Mouse (Mus musculus): ENCODE results near the gene Zbtb11. TPM values are rescaled to one million over a fixed set of nuclear protein-coding genes. Genes with fewer than 3 reads are reported as not detected.

Zbtb11 gene
- polyA plus RNA-seq, 1 experiment from 2014 or later: 15.3 TPM

DNA sequence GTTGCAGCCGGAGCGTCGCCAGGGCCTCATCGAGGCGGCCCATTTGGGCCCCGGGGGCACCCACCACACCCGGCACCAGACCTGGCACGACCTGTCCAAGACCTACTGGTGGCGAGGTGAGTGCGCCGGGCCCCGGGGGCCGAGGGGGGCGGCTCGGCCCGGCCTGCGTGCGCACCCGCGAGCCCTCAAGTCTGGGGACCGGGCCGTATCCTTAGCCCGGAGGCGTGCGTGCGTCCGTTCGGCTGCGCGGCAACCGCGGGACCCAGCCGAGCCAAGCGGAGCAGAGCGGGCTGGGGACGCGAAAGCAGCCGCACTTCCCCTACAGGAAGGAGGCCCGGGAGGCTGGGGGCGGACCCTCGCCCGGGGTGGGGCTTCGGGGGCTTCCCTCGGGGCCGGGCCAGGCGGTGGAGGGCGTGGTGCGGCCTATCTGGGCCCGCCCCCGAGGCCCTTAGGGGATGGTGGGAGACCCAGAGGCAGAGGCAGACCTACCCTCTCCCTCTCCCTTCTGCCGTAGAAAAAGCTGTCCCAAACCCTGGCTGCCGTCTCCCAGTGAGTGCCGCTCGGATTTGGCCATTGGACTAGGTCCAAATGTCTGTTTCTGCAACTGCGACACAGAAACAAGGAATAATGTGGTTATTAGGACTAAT lies 696 bp downstream of the Zbtb11 start:
- H3K36me3 ChIP-seq (ENCODE audit: control insufficient read depth, insufficient read depth, low read length): peaks cover 11% of the 10 kb centered on the region
- H3K4me3 ChIP-seq (ENCODE audit: low read depth, low read length): peak overlapping the region; percentile 98
- peak; percentile 90 for DNase-seq (ENCODE audit: low spot score)
- WGBS: under 1% methylated on average over 41 of the region's 55 CpGs
- no peaks in the 10 kb centered on the region for H3K27me3 ChIP-seq (ENCODE audit: control insufficient read depth, insufficient read depth, low read length)
- H3K9me3 ChIP-seq (ENCODE audit: control insufficient read depth, low read length): no peaks in the 10 kb centered on the region
- H3K4me2 ChIP-seq (ENCODE audit: low read depth): peak overlapping the region; percentile 64
- H3K4me1 ChIP-seq (ENCODE audit: control insufficient read depth, insufficient read depth, low read length): peaks cover 9% of the 10 kb centered on the region
- ATAC-seq (ENCODE audit: insufficient read depth, low FRiP score, low TSS enrichment): peak; percentile 73
- peak overlapping the region; percentile 70 for H3K27ac ChIP-seq (ENCODE audit: low read depth, low read length)
- H3K9ac ChIP-seq (ENCODE audit: low read length): peak overlapping the region; percentile 79

DNA sequence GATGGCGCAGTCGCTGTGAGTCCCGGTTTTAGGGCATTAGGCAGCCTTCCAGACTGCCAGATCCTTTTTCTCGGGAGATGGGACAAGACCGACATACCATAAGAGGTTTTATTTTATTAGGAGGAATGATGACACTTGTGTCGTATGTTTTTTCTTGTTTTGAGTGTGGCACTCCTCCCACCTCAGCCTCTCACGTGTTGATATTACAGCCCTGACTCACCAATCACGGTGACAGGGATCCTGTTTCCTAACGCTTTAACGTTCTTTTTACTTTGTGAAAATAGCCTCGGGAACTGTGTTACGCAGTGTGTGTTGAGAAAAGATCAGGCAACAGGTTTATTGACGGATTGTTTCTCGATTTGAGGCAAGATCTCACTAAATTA lies 1.2 kb downstream of the Zbtb11 start:
- ATAC-seq (ENCODE audit: insufficient read depth, low FRiP score, low TSS enrichment): no peak
- WGBS: 12% methylated on average over 14 of the region's 14 CpGs
- no peak overlapping the region for H3K27ac ChIP-seq (ENCODE audit: low read depth, low read length)

DNA sequence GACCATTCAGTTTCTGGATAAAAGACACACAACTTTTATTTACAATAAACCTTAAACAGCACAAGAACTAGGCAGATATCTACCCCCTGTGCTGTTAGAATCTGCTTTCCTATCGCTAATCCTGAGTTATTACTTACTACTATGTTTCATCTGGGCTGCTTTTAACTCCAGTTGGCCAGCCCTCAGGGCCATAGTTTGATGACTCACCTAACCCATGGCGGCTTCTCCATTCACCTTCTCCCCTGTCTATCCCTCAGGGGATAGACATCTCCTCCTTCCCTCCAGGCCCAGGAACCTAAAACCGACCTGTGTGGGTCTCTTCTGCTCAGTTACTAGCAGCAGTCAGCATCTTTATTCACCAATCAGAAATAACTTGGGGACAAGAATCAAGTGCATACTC lies 12.3 kb downstream of the Zbtb11 start:
- Histone ChIP-seq H3K36me3 (ENCODE audit: control insufficient read depth, insufficient read depth, low read length) (no peaks in the 10 kb centered on the region), H3K4me1 (ENCODE audit: control insufficient read depth, insufficient read depth, low read length) (no peaks in the 10 kb centered on the region), H3K9ac (ENCODE audit: low read length) (no peak overlapping the region), H3K9me3 (ENCODE audit: control insufficient read depth, low read length) (no peaks in the 10 kb centered on the region), H3K27ac (ENCODE audit: low read depth, low read length) (no peak overlapping the region), H3K4me3 (ENCODE audit: low read depth, low read length) (no peak overlapping the region), H3K4me2 (ENCODE audit: low read depth) (no peak overlapping the region), H3K27me3 (ENCODE audit: control insufficient read depth, insufficient read depth, low read length) (no peaks in the 10 kb centered on the region)
- 93% methylated on average over 3 of the region's 3 CpGs for WGBS
- no peak for ATAC-seq (ENCODE audit: insufficient read depth, low FRiP score, low TSS enrichment)
- no peak for DNase-seq (ENCODE audit: low spot score)

More for the DNA sequence above, 1.2 kb downstream of the Zbtb11 start:
- no peak for DNase-seq (ENCODE audit: low spot score)
- Histone ChIP-seq H3K4me3 (ENCODE audit: low read depth, low read length) (peak overlapping the region; percentile 98), H3K9me3 (ENCODE audit: control insufficient read depth, low read length) (no peaks in the 10 kb centered on the region), H3K27me3 (ENCODE audit: control insufficient read depth, insufficient read depth, low read length) (no peaks in the 10 kb centered on the region), H3K4me2 (ENCODE audit: low read depth) (peak overlapping the region; percentile 64), H3K36me3 (ENCODE audit: control insufficient read depth, insufficient read depth, low read length) (peaks cover 11% of the 10 kb centered on the region), H3K9ac (ENCODE audit: low read length) (peak overlapping the region; percentile 79), H3K4me1 (ENCODE audit: control insufficient read depth, insufficient read depth, low read length) (peaks cover 9% of the 10 kb centered on the region)

DNA sequence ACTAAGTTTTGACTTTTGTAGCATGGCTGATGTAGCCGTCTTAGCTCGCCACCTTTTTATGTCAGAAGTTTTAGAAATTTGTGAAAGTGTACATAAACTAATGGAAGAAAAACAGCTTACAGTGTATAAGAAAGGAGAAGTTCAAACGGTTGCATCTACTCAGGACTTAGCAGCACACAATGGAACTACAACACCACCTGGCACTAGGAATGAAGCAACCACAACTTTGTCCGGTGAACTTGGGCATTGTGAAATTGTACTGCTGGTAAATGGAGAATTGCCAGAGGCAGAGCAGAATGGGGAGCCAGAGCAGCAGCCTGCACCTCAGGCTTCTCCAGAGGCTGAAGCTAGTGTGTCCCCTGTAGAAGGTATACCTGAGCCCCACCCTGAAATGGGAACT lies 16.6 kb downstream of the Zbtb11 start:
- H3K9ac ChIP-seq (ENCODE audit: low read length): no peak overlapping the region
- H3K36me3 ChIP-seq (ENCODE audit: control insufficient read depth, insufficient read depth, low read length): peaks cover 2% of the 10 kb centered on the region
- no peak overlapping the region for H3K4me3 ChIP-seq (ENCODE audit: low read depth, low read length)
- H3K9me3 ChIP-seq (ENCODE audit: control insufficient read depth, low read length): no peaks in the 10 kb centered on the region
- H3K27me3 ChIP-seq (ENCODE audit: control insufficient read depth, insufficient read depth, low read length): no peaks in the 10 kb centered on the region
- H3K4me1 ChIP-seq (ENCODE audit: control insufficient read depth, insufficient read depth, low read length): no peaks in the 10 kb centered on the region
- no peak overlapping the region for H3K4me2 ChIP-seq (ENCODE audit: low read depth)
- no peak overlapping the region for H3K27ac ChIP-seq (ENCODE audit: low read depth, low read length)
- DNase-seq (ENCODE audit: low spot score) (no peak), ATAC-seq (ENCODE audit: insufficient read depth, low FRiP score, low TSS enrichment) (no peak)
- 89% methylated on average over 4 of the region's 4 CpGs for WGBS

DNA sequence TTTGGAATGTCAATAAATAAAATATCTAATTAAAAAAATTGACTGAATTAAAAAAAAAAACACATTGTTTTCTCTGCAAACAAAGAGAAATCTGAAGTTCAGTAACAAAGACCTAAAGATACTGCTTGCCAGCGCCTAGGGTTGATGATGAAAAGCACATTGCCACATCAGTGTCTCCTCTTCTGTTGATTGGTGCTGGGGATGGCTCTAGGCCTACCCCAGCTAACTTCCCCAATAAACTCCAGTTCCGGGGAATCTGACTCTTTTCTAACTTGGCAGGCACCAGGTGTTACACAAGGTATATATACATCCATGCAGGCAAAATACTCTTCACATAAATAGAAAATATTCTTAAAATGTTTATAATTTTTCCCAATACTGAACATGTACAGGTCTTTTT lies 20.6 kb downstream of the Zbtb11 start:
- ATAC-seq (ENCODE audit: insufficient read depth, low FRiP score, low TSS enrichment): no peak
- Histone ChIP-seq H3K4me1 (ENCODE audit: control insufficient read depth, insufficient read depth, low read length) (no peaks in the 10 kb centered on the region), H3K4me3 (ENCODE audit: low read depth, low read length) (no peak overlapping the region), H3K9me3 (ENCODE audit: control insufficient read depth, low read length) (no peaks in the 10 kb centered on the region), H3K9ac (ENCODE audit: low read length) (no peak overlapping the region), H3K27ac (ENCODE audit: low read depth, low read length) (no peak overlapping the region), H3K36me3 (ENCODE audit: control insufficient read depth, insufficient read depth, low read length) (peaks cover 2% of the 10 kb centered on the region), H3K4me2 (ENCODE audit: low read depth) (no peak overlapping the region), H3K27me3 (ENCODE audit: control insufficient read depth, insufficient read depth, low read length) (no peaks in the 10 kb centered on the region)
- no peak for DNase-seq (ENCODE audit: low spot score)
- 93% methylated on average over 2 of the region's 2 CpGs for WGBS

DNA sequence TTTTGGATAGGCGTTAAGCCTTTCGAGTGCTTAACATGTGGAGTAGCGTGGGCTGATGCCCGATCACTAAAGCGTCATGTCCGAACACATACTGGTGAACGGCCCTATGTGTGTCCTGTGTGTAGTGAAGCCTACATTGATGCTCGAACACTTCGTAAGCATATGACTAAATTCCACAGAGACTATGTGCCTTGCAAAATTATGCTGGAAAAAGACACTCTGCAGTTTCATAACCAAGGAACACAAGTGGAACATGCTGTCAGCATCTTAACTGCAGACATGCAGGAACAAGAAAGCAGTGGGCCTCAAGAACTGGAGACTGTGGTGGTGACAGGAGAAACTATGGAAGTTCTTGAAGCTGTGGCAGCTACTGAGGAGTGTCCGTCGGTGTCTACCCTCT lies 33.1 kb downstream of the Zbtb11 start:
- Histone ChIP-seq H3K4me2 (ENCODE audit: low read depth) (no peak overlapping the region), H3K4me3 (ENCODE audit: low read depth, low read length) (no peak overlapping the region), H3K4me1 (ENCODE audit: control insufficient read depth, insufficient read depth, low read length) (no peaks in the 10 kb centered on the region), H3K27ac (ENCODE audit: low read depth, low read length) (no peak overlapping the region), H3K9me3 (ENCODE audit: control insufficient read depth, low read length) (no peaks in the 10 kb centered on the region), H3K36me3 (ENCODE audit: control insufficient read depth, insufficient read depth, low read length) (peaks cover 8% of the 10 kb centered on the region), H3K27me3 (ENCODE audit: control insufficient read depth, insufficient read depth, low read length) (no peaks in the 10 kb centered on the region), H3K9ac (ENCODE audit: low read length) (no peak overlapping the region)
- no peak for DNase-seq (ENCODE audit: low spot score)
- no peak for ATAC-seq (ENCODE audit: insufficient read depth, low FRiP score, low TSS enrichment)
- 96% methylated on average over 11 of the region's 11 CpGs for WGBS

DNA sequence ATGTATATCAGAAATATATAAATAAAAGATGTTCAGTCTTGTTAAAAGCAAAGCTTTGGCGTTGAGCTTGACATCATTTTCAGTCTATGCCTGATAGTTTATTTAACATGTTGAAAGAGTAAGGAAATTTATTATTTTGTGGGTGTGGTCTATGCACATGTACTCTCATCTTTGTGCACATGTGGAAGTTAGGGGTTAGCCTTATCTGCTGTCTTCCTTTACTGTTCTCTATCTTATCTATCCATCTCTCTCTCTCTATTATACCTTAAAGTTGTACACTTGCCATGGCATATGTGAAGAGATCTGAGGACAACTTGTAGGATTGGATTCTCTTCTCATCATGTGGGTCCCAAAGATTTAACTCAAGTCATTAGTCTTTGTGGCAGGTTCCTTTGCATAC lies 35.2 kb downstream of the Zbtb11 start:
- H3K4me2 ChIP-seq (ENCODE audit: low read depth): no peak overlapping the region
- DNase-seq (ENCODE audit: low spot score) (no peak), ATAC-seq (ENCODE audit: insufficient read depth, low FRiP score, low TSS enrichment) (no peak)
- H3K36me3 ChIP-seq (ENCODE audit: control insufficient read depth, insufficient read depth, low read length): peaks cover 5% of the 10 kb centered on the region
- no peaks in the 10 kb centered on the region for H3K9me3 ChIP-seq (ENCODE audit: control insufficient read depth, low read length)
- H3K4me1 ChIP-seq (ENCODE audit: control insufficient read depth, insufficient read depth, low read length): no peaks in the 10 kb centered on the region
- H3K27ac ChIP-seq (ENCODE audit: low read depth, low read length): no peak overlapping the region
- 92% methylated on average over 1 of the region's 1 CpGs for WGBS
- H3K27me3 ChIP-seq (ENCODE audit: control insufficient read depth, insufficient read depth, low read length): no peaks in the 10 kb centered on the region
- H3K9ac ChIP-seq (ENCODE audit: low read length): no peak overlapping the region
- H3K4me3 ChIP-seq (ENCODE audit: low read depth, low read length): no peak overlapping the region

DNA sequence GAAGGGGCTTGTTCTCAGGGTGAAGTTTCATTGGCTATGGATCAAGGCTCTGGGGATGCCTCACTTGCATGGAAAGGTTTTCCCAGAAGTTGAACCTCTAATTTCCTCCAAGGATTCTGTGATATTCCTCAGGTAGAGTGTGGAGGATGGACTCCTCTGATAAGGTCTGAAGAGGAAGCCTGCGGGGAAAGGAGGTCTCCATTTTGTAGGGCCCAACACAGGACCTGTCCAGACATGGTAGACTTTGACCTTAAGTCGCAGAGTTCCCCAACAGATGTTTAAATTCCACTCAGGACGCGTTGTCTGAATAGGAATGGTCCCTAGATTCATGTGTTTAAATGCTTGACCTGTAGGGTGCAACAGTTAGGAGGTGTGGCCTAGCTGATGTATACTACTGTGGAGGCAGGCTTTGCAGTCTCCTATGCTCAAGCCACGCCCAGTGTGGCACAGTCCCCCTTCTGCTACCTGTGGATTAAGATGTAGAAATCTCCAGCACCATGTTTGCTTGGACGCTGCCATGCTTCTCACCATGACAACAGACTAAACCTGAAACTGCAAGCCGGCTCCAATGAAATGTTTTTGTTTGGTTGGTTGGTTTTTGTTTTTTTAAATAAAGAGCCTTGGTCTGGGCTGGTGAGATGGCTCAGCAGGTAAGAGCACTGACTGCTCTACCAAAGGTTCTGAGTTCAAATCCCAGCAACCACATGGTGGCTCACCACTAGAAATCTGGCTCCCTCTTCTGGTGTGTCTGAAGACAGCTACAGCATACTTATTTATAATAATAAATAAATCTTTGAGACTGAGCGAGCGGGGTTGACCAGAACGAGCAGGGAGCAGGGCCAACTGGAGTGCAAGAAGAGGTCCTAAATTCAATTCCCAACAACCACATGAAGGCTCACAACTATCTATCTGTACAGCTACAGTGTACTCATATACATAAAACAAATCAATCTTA lies 39.4 kb downstream of the Zbtb11 start:
- no peak overlapping the region for H3K4me2 ChIP-seq (ENCODE audit: low read depth)
- no peaks in the 10 kb centered on the region for H3K27me3 ChIP-seq (ENCODE audit: control insufficient read depth, insufficient read depth, low read length)
- WGBS: 92% methylated on average over 10 of the region's 10 CpGs
- DNase-seq (ENCODE audit: low spot score) (no peak), ATAC-seq (ENCODE audit: insufficient read depth, low FRiP score, low TSS enrichment) (0 out of 2 replicates have a peak, but pooled peaks have one; percentile 53)
- H3K36me3 ChIP-seq (ENCODE audit: control insufficient read depth, insufficient read depth, low read length): peaks cover 7% of the 10 kb centered on the region
- no peaks in the 10 kb centered on the region for H3K4me1 ChIP-seq (ENCODE audit: control insufficient read depth, insufficient read depth, low read length)
- no peak overlapping the region for H3K4me3 ChIP-seq (ENCODE audit: low read depth, low read length)
- H3K27ac ChIP-seq (ENCODE audit: low read depth, low read length): no peak overlapping the region
- no peaks in the 10 kb centered on the region for H3K9me3 ChIP-seq (ENCODE audit: control insufficient read depth, low read length)
- no peak overlapping the region for H3K9ac ChIP-seq (ENCODE audit: low read length)
